Mouse (Mus musculus): ENCODE measurements around the gene Fbxo7.

The Fbxo7 gene

GRCm38 (mm10) chr10:86077272-86077671 is 55.5 kb downstream of the Fbxo7 start:
- DNase-seq (ENCODE audit: low read depth, low spot score), result no peak

GRCm38 (mm10) chr10:86078761-86079160 is 57.0 kb downstream of the Fbxo7 start:
- DNase-seq (ENCODE audit: low read depth, low spot score), result no peak

- no peak for DNase-seq (ENCODE audit: low read depth, low spot score)
Observed at GRCm38 (mm10) chr10:86079921-86080320, 58.1 kb downstream of the Fbxo7 start.

- no peak for DNase-seq (ENCODE audit: low read depth, low spot score)
Observed at GRCm38 (mm10) chr10:86091919-86092318, 70.1 kb downstream of the Fbxo7 start.

- DNase-seq (ENCODE audit: low read depth, low spot score), result no peak
Observed at GRCm38 (mm10) chr10:86093109-86094035, 71.6 kb downstream of the Fbxo7 start.

- DNase-seq (ENCODE audit: low read depth, low spot score), result no peak
Observed at GRCm38 (mm10) chr10:86098363-86098762, 76.6 kb downstream of the Fbxo7 start.

GRCm38 (mm10) chr10:86100281-86100851 is 78.6 kb downstream of the Fbxo7 start:
- DNase-seq (ENCODE audit: low read depth, low spot score), result no peak
